Mouse (Mus musculus) ES-Bruce4 (cell line): ENCODE data around the gene Chid1. TPM values are rescaled to one million over a fixed set of nuclear protein-coding genes. Genes with fewer than 3 reads are reported as not detected.

ENCODE experiments used
- H3K27ac ChIP-seq: 2 replicates; pipeline ENCODE4 v1.5.1; 2012; ENCODE audit warnings: low read length, inconsistent platforms; ENCODE audit not compliant: insufficient read depth
- H3K27me3 ChIP-seq: 2 replicates; pipeline ENCODE4 v1.6.1; 2012; ENCODE audit warnings: mild to moderate bottlenecking, low read length, inconsistent platforms; ENCODE audit not compliant: control insufficient read depth, poor library complexity, insufficient read depth, severe bottlenecking
- H3K36me3 ChIP-seq: 2 replicates; pipeline ENCODE4 v1.6.1; 2012; ENCODE audit warnings: inconsistent platforms, mild to moderate bottlenecking, low read length, moderate library complexity; ENCODE audit not compliant: control insufficient read depth, poor library complexity, insufficient read depth, severe bottlenecking
- H3K4me1 ChIP-seq: one replicate; pipeline ENCODE4 v1.8.1; 2011; ENCODE audit warnings: low read length; ENCODE audit not compliant: control insufficient read depth, insufficient read depth
- H3K4me3 ChIP-seq: 2 replicates; pipeline ENCODE4 v1.5.1; 2011; ENCODE audit warnings: low read depth, mild to moderate bottlenecking, low read length
- H3K9ac ChIP-seq: 2 replicates; pipeline ENCODE4 v1.6.1; 2012; ENCODE audit warnings: low read depth, mild to moderate bottlenecking, inconsistent platforms; ENCODE audit not compliant: poor library complexity, severe bottlenecking
- H3K9me3 ChIP-seq: replicated peaks from 2 replicates; pipeline ENCODE4 v1.6.1; 2012; ENCODE audit warnings: mild to moderate bottlenecking, low read length, inconsistent platforms; ENCODE audit not compliant: control insufficient read depth, poor library complexity, insufficient read depth, severe bottlenecking
- CTCF ChIP-seq: IDR thresholded peaks from one replicate; pipeline ENCODE4 v1.8.1; 2011; ENCODE audit warnings: low read depth, low read length
- EP300 ChIP-seq: IDR thresholded peaks from 2 replicates; pipeline ENCODE4 v1.6.1; 2011; ENCODE audit warnings: low read depth, low read length; ENCODE audit not compliant: insufficient read depth
- POLR2A ChIP-seq: IDR thresholded peaks from one replicate; pipeline ENCODE4 v1.8.1; 2011; ENCODE audit warnings: low read length; ENCODE audit not compliant: insufficient read depth
- polyA plus RNA-seq: library from polyadenylated mRNA; stranded (reverse); fragments of >200 nt; gene quantifications from 2 replicates; pipeline ENCODE4 v1.2.4, GENCODE M21; 2011; ENCODE audit warnings: low read depth; ENCODE audit not compliant: missing spikeins, insufficient read depth, insufficient read length

Chid1 gene
- polyA plus RNA-seq, 1 experiment = 16.7 TPM

DNA sequence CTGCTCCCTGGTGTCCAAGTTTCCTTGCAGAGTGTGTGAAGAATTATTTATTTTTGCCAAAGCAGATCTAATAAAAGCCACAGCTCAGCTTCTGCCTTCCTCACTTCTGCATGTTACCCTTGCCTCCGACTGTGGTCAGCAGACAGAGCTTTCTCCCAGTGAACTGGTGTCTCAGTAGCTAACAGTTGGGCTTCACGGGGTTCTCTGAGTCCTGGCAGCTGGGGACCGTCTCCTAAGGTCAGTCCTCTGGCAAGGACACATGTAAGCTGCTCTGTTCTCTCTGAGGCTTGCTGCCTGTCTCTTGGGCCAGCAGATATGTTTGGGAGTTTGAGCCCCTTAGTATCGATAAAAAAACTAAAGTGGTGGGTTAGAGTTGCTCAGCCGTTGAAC is 79.7 kb downstream of the Chid1 start:
- no peaks in the 10 kb centered on the region for H3K27me3 ChIP-seq
- TF ChIP-seq CTCF (no peak), EP300 (no peak), POLR2A (no peak)
- H3K36me3 ChIP-seq = no peaks in the 10 kb centered on the region
- H3K4me3 ChIP-seq = no peak overlapping the region
- no peaks in the 10 kb centered on the region for H3K4me1 ChIP-seq
- H3K27ac ChIP-seq = no peak overlapping the region
- no peak overlapping the region for H3K9ac ChIP-seq
- no peaks in the 10 kb centered on the region for H3K9me3 ChIP-seq

- no peaks in the 10 kb centered on the region for H3K4me1 ChIP-seq
- H3K36me3 ChIP-seq = no peaks in the 10 kb centered on the region
- H3K9me3 ChIP-seq = no peaks in the 10 kb centered on the region
- TF ChIP-seq CTCF (no peak), EP300 (no peak), POLR2A (no peak)
- H3K27ac ChIP-seq = no peak overlapping the region
- peak overlapping the region; percentile 9 for H3K4me3 ChIP-seq
- no peak overlapping the region for H3K9ac ChIP-seq
- H3K27me3 ChIP-seq = no peaks in the 10 kb centered on the region
Measured at GRCm38 (mm10) chr7:141459301-141459711, 80.4 kb downstream of the Chid1 start.

- TF ChIP-seq CTCF = no peak
- TF ChIP-seq EP300 = no peak
Measured at GRCm38 (mm10) chr7:141458661-141459060, 81.0 kb downstream of the Chid1 start.

GRCm38 (mm10) chr7:141457986-141458660 is 81.5 kb downstream of the Chid1 start:
- Histone ChIP-seq H3K9ac (no peak overlapping the region), H3K4me3 (no peak overlapping the region), H3K9me3 (no peaks in the 10 kb centered on the region), H3K4me1 (no peaks in the 10 kb centered on the region), H3K27me3 (no peaks in the 10 kb centered on the region), H3K36me3 (no peaks in the 10 kb centered on the region), H3K27ac (no peak overlapping the region)
- no peak for TF ChIP-seq POLR2A
- TF ChIP-seq CTCF = peak; percentile 70

More at GRCm38 (mm10) chr7:141458661-141459060, 81.0 kb downstream of the Chid1 start:
- H3K27ac ChIP-seq = no peak overlapping the region
- H3K9ac ChIP-seq = no peak overlapping the region
- no peaks in the 10 kb centered on the region for H3K27me3 ChIP-seq
- no peaks in the 10 kb centered on the region for H3K9me3 ChIP-seq
- H3K4me1 ChIP-seq = no peaks in the 10 kb centered on the region
- no peak overlapping the region for H3K4me3 ChIP-seq
- H3K36me3 ChIP-seq = no peaks in the 10 kb centered on the region

GRCm38 (mm10) chr7:141457236-141457635 is 82.4 kb downstream of the Chid1 start:
- TF ChIP-seq POLR2A (no peak), CTCF (no peak), EP300 (no peak)
- Histone ChIP-seq H3K4me1 (no peaks in the 10 kb centered on the region), H3K27ac (no peak overlapping the region), H3K9me3 (no peaks in the 10 kb centered on the region), H3K36me3 (no peaks in the 10 kb centered on the region), H3K27me3 (no peaks in the 10 kb centered on the region), H3K4me3 (no peak overlapping the region), H3K9ac (no peak overlapping the region)

DNA sequence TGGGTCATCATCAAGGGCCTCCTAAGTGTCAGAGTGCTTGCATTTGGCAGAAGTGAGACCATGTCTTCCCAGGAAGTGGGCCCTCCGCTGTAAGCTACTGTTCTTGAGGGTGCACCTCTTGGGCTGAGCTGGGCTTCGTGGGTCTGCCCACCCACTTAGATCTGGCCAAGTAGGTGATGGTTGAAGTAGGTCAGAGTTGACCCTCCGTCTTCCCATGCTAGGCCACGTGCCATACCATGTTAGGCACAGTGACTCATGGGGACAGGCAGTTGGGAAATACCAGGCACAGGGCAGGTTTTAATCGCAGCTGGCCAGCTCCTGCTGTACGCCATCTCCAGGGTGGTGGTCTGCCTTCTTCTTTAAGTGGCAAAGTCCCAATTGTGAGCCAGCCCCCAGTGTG is 82.9 kb downstream of the Chid1 start:
- H3K4me3 ChIP-seq = no peak overlapping the region
- H3K27me3 ChIP-seq = no peaks in the 10 kb centered on the region
- peaks cover 3% of the 10 kb centered on the region; the same call in 1 of the 2 replicates for H3K36me3 ChIP-seq

More for the DNA sequence above, 82.9 kb downstream of the Chid1 start:
- TF ChIP-seq POLR2A (no peak), CTCF (no peak), EP300 (no peak)
- Histone ChIP-seq H3K9ac (no peak overlapping the region), H3K4me1 (no peaks in the 10 kb centered on the region), H3K9me3 (no peaks in the 10 kb centered on the region), H3K27ac (no peak overlapping the region)
